Mouse (Mus musculus): ENCODE results near the gene 5730596B20Rik.

GRCm38 (mm10) chr6:52171938-52172337 lies 5.4 kb upstream of the 5730596B20Rik start:
- no peak for TF ChIP-seq CTCF (IDR thresholded peaks at IDR 0.05; ENCODE audit: borderline replicate concordance, insufficient read depth, low read length)
- no peak for TF ChIP-seq POLR2A (IDR thresholded peaks at IDR 0.05; ENCODE audit: low read depth, low read length)
